Mouse (Mus musculus): Measurements from ENCODE around the gene Ubald2. TPM values are rescaled to one million over a fixed set of nuclear protein-coding genes. Genes with fewer than 3 reads are reported as not detected.
A peak's percentile ranks its signal among the peaks of the same experiment; 100 is the strongest.

Gene Ubald2
- polyA plus RNA-seq, 1 experiment from 2014 or later: 36.3 TPM

DNA sequence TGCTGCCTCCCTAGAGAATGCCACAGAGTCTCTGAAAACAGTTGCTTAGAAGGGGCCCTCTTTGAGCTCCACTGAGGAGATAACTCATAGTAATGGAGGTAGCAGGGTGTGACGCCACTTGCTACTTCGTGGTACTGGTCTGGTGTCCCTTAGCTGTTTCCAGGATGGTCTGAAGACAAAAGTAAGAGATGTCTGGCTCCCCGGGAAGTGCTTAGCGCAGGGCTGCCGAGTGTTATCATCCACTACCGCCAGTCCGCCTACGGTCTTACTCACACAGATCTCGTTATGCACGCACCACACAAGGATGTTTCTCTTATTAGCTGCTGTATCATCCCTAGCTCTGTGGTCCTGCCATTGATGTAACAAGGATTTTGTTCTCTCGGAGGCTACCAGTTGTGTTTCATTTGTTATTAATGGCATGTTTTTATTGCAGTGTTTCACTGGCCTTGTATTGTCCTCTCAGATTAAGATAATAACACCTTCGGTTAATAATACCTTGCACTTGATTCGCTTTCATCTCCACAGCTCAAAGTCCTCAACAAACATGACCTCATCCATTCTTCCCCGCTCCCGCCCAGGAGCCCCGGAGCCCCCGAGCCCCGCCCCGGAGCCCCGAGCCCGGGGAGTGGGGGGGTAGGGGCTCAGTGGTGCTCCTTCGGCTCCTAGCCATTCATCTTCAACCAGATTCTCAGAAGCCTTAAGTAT lies 3.0 kb upstream of the Ubald2 start:
- Histone ChIP-seq H3K27ac (ENCODE audit: low read length) (no peak overlapping the region), H3K36me3 (ENCODE audit: control insufficient read depth, insufficient read depth, low read length) (no peaks in the 10 kb centered on the region), H3K9me3 (replicated peaks; ENCODE audit: control insufficient read depth, low read length, poor library complexity, severe bottlenecking) (no peaks in the 10 kb centered on the region), H3K4me3 (ENCODE audit: low read depth, low read length) (no peak overlapping the region), H3K4me2 (ENCODE audit: low read length) (no peak overlapping the region), H3K27me3 (ENCODE audit: control insufficient read depth, insufficient read depth, low read depth, low read length) (no peaks in the 10 kb centered on the region), H3K9ac (ENCODE audit: low read depth, low read length) (no peak overlapping the region), H3K4me1 (ENCODE audit: control insufficient read depth, insufficient read depth, low read length) (peaks cover 16% of the 10 kb centered on the region)
- ATAC-seq: no peak
- WGBS: 27% methylated on average over 22 of the region's 22 CpGs

GRCm38 (mm10) chr11:116431428-116432077 lies 2.3 kb upstream of the Ubald2 start:
- Histone ChIP-seq H3K4me2 (ENCODE audit: low read length) (no peak overlapping the region), H3K4me1 (ENCODE audit: control insufficient read depth, insufficient read depth, low read length) (peaks cover 23% of the 10 kb centered on the region), H3K9me3 (replicated peaks; ENCODE audit: control insufficient read depth, low read length, poor library complexity, severe bottlenecking) (no peaks in the 10 kb centered on the region), H3K9ac (ENCODE audit: low read depth, low read length) (no peak overlapping the region), H3K27ac (ENCODE audit: low read length) (no peak overlapping the region), H3K4me3 (ENCODE audit: low read depth, low read length) (no peak overlapping the region), H3K36me3 (ENCODE audit: control insufficient read depth, insufficient read depth, low read length) (no peaks in the 10 kb centered on the region), H3K27me3 (ENCODE audit: control insufficient read depth, insufficient read depth, low read depth, low read length) (no peaks in the 10 kb centered on the region)
- no peak for ATAC-seq
- WGBS: 53% methylated on average over 11 of the region's 11 CpGs

- Histone ChIP-seq H3K27ac (ENCODE audit: low read length) (no peak overlapping the region), H3K4me1 (ENCODE audit: control insufficient read depth, insufficient read depth, low read length) (peaks cover 29% of the 10 kb centered on the region), H3K27me3 (ENCODE audit: control insufficient read depth, insufficient read depth, low read depth, low read length) (no peaks in the 10 kb centered on the region), H3K4me3 (ENCODE audit: low read depth, low read length) (no peak overlapping the region), H3K36me3 (ENCODE audit: control insufficient read depth, insufficient read depth, low read length) (no peaks in the 10 kb centered on the region), H3K9me3 (replicated peaks; ENCODE audit: control insufficient read depth, low read length, poor library complexity, severe bottlenecking) (no peaks in the 10 kb centered on the region), H3K4me2 (ENCODE audit: low read length) (no peak overlapping the region), H3K9ac (ENCODE audit: low read depth, low read length) (no peak overlapping the region)
- 45% methylated on average over 6 of the region's 6 CpGs for WGBS
- ATAC-seq: no peak
Observed at GRCm38 (mm10) chr11:116432127-116432526, 1.8 kb upstream of the Ubald2 start.

DNA sequence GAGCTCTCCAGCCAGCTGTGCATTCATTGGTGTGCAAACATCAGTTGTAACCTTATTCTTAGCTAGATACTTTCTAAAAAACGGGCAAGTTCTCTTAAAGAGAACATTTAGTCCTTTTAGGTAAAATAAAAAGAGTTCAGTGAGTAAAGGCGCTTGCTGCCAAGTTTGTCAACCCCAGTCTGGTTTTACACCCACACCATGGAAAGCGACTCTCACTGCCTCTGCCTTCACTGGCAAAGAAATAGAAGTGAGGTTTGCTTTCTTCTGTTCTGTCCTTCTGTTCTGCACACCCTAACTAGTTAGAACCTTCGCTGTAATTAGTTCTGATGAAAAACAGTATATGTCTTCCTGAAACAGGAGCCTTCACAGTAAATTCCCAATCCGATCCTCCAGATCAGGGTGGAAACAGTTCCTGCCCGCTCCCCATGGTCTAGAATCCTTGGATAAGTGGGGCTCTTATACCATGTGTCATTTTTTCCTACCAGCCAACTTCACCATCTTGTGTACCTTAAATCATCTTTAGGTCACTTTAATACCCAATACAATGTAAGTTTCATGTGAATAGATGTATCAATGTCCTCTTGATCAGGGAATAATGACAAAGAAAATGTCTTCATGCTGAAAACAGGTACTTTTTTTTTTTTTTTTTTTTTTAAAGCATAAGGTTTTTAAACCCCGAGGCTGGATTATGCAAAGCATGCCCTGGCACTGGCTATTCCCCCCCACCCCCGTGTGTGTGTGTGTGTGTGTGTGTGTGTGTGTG lies 1.1 kb upstream of the Ubald2 start:
- H3K4me1 ChIP-seq (ENCODE audit: control insufficient read depth, insufficient read depth, low read length): peaks cover 29% of the 10 kb centered on the region
- no peak overlapping the region for H3K4me2 ChIP-seq (ENCODE audit: low read length)
- H3K27me3 ChIP-seq (ENCODE audit: control insufficient read depth, insufficient read depth, low read depth, low read length): no peaks in the 10 kb centered on the region
- no peak for ATAC-seq
- H3K4me3 ChIP-seq (ENCODE audit: low read depth, low read length): no peak overlapping the region
- 62% methylated on average over 8 of the region's 8 CpGs for WGBS
- peaks cover 5% of the 10 kb centered on the region for H3K36me3 ChIP-seq (ENCODE audit: control insufficient read depth, insufficient read depth, low read length)
- H3K9ac ChIP-seq (ENCODE audit: low read depth, low read length): no peak overlapping the region
- H3K27ac ChIP-seq (ENCODE audit: low read length): no peak overlapping the region
- H3K9me3 ChIP-seq (replicated peaks; ENCODE audit: control insufficient read depth, low read length, poor library complexity, severe bottlenecking): no peaks in the 10 kb centered on the region

- peaks cover 29% of the 10 kb centered on the region for H3K4me1 ChIP-seq (ENCODE audit: control insufficient read depth, insufficient read depth, low read length)
- ATAC-seq: peak; percentile 59
- no peaks in the 10 kb centered on the region for H3K27me3 ChIP-seq (ENCODE audit: control insufficient read depth, insufficient read depth, low read depth, low read length)
- whole genome bisulfite sequencing: under 1% methylated on average over 42 of the region's 67 CpGs
- H3K27ac ChIP-seq (ENCODE audit: low read length): peak overlapping the region; percentile 93
- peak overlapping the region; percentile 56 for H3K4me2 ChIP-seq (ENCODE audit: low read length)
- peak overlapping the region; percentile 94 for H3K9ac ChIP-seq (ENCODE audit: low read depth, low read length)
- peaks cover 5% of the 10 kb centered on the region for H3K36me3 ChIP-seq (ENCODE audit: control insufficient read depth, insufficient read depth, low read length)
- no peaks in the 10 kb centered on the region for H3K9me3 ChIP-seq (replicated peaks; ENCODE audit: control insufficient read depth, low read length, poor library complexity, severe bottlenecking)
- peak overlapping the region; percentile 92 for H3K4me3 ChIP-seq (ENCODE audit: low read depth, low read length)
Observed at GRCm38 (mm10) chr11:116434287-116434966, 533 bp downstream of the Ubald2 start.

DNA sequence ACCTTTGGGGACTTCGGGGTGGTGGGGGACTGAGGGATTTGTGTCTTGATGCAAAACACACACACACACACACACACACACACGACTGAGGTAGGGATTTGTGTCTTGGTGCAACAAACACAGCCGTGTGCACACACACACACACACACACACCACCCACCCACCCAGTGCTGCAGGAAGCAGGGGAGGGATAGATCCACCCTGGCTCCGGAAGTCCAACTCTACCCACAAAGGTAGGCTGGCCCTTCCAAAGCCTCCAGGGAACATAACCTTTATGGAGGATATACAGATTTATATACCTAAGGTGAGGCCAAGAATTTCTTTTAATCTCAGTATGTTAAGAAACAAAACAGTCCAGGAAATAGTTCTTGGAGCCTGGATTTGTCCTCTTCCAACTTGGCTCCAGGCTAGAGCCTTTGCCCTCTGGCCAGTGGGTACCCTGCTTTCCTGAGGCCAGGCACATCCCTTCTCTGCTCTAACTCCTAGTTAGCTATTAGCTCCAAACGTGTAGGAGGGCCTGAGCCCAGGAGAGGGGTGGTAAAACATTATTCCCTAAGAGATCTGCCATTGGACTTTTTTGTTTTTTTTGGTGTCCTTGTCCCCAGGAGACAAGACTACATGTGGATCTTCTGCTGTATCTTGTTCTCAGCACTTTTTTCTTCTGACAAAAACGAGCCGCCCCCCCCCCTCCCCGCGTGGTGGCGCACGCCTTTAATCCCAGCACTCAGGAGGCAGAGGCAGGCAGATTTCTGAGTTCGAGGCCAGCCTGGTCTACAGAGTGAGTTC lies 1.3 kb downstream of the Ubald2 start:
- Histone ChIP-seq H3K4me3 (ENCODE audit: low read depth, low read length) (peak overlapping the region; percentile 92), H3K9me3 (replicated peaks; ENCODE audit: control insufficient read depth, low read length, poor library complexity, severe bottlenecking) (no peaks in the 10 kb centered on the region), H3K4me2 (ENCODE audit: low read length) (peak overlapping the region; percentile 56), H3K4me1 (ENCODE audit: control insufficient read depth, insufficient read depth, low read length) (peaks cover 29% of the 10 kb centered on the region), H3K27me3 (ENCODE audit: control insufficient read depth, insufficient read depth, low read depth, low read length) (no peaks in the 10 kb centered on the region), H3K36me3 (ENCODE audit: control insufficient read depth, insufficient read depth, low read length) (peaks cover 5% of the 10 kb centered on the region), H3K9ac (ENCODE audit: low read depth, low read length) (peak overlapping the region; percentile 94), H3K27ac (ENCODE audit: low read length) (peak overlapping the region; percentile 93)
- 47% methylated on average over 12 of the region's 12 CpGs for WGBS
- ATAC-seq: no peak

- no peak for ATAC-seq
- Histone ChIP-seq H3K36me3 (ENCODE audit: control insufficient read depth, insufficient read depth, low read length) (peaks cover 5% of the 10 kb centered on the region), H3K27ac (ENCODE audit: low read length) (no peak overlapping the region), H3K9ac (ENCODE audit: low read depth, low read length) (peak overlapping the region; percentile 36), H3K9me3 (replicated peaks; ENCODE audit: control insufficient read depth, low read length, poor library complexity, severe bottlenecking) (no peaks in the 10 kb centered on the region), H3K27me3 (ENCODE audit: control insufficient read depth, insufficient read depth, low read depth, low read length) (no peaks in the 10 kb centered on the region), H3K4me1 (ENCODE audit: control insufficient read depth, insufficient read depth, low read length) (peaks cover 26% of the 10 kb centered on the region), H3K4me2 (ENCODE audit: low read length) (peak overlapping the region; percentile 56), H3K4me3 (ENCODE audit: low read depth, low read length) (peak overlapping the region; percentile 3; the same call in 1 of the 2 replicates)
- WGBS: 60% methylated on average over 5 of the region's 5 CpGs
Observed at GRCm38 (mm10) chr11:116435992-116436724, 2.3 kb downstream of the Ubald2 start.
